Mouse (Mus musculus) stomach, embryonic 14.5 days (tissue): ENCODE measurements around the gene Ttc26. TPM values are rescaled to one million over a fixed set of nuclear protein-coding genes. Genes with fewer than 3 reads are reported as not detected.
A peak's percentile ranks its signal among the peaks of the same experiment; 100 is the strongest.

Experiments
- ATAC-seq: fragments of 200-750 bp; cut with Nextera tagmentation; 2 replicates; pipeline ENCODE4 v1.8.0; 2017; ENCODE audit warnings: low read depth, moderate TSS enrichment; ENCODE audit not compliant: insufficient number of reproducible peaks, insufficient read depth, low FRiP score
- H3K27ac ChIP-seq: fragments of 300-500 bp; sonication (generic); 2 replicates; pipeline ENCODE4 v1.5.1; 2014; ENCODE audit warnings: mild to moderate bottlenecking, low read length, moderate library complexity, mixed read lengths
- H3K27me3 ChIP-seq: fragments of 300-500 bp; sonication (generic); 2 replicates; pipeline ENCODE4 v1.6.1; 2014; ENCODE audit warnings: low read length, control low read depth, mixed read lengths; ENCODE audit not compliant: control insufficient read depth, insufficient read depth
- H3K36me3 ChIP-seq: fragments of 300-500 bp; sonication (generic); 2 replicates; pipeline ENCODE4 v1.6.1; 2014; ENCODE audit warnings: mild to moderate bottlenecking, control low read depth, low read length, moderate library complexity, mixed read lengths; ENCODE audit not compliant: control insufficient read depth, insufficient read depth
- H3K4me1 ChIP-seq: fragments of 300-500 bp; sonication (generic); 2 replicates; pipeline ENCODE4 v1.6.1; 2014; ENCODE audit warnings: low read length, control low read depth, mixed read lengths; ENCODE audit not compliant: control insufficient read depth, insufficient read depth
- H3K4me2 ChIP-seq: fragments of 300-500 bp; sonication (generic); replicated peaks from 2 replicates; pipeline ENCODE4 v1.6.1; 2014; ENCODE audit warnings: low read depth, low read length, control low read depth
- H3K4me3 ChIP-seq: fragments of 300-500 bp; sonication (generic); 2 replicates; pipeline ENCODE4 v1.5.1; 2014; ENCODE audit warnings: low read depth, low read length, control low read depth
- H3K9ac ChIP-seq: fragments of 300-500 bp; sonication (generic); replicated peaks from 2 replicates; pipeline ENCODE4 v1.6.1; 2014; ENCODE audit warnings: low read depth, mild to moderate bottlenecking, control low read depth, low read length, moderate library complexity, mixed read lengths
- H3K9me3 ChIP-seq: fragments of 300-500 bp; sonication (generic); 2 replicates; pipeline ENCODE4 v1.6.1; 2016; ENCODE audit warnings: low read depth, low read length, control low read depth; ENCODE audit not compliant: control insufficient read depth
- WGBS: fragments of 180-500 bp; shearing (Covaris S2); extraction: QIAGEN DNeasy Blood & Tissue Kit; methylation state at CpG from one replicate; pipeline ENCODE4 v1.1.7; 2014; 5-methylcytosine and 5-hydroxymethylcytosine counted together
- polyA plus RNA-seq: library from polyadenylated mRNA; unstranded; fragments of >200 nt; fragmentation: Nextera tagmentation; extraction: Ambion mirVana; gene quantifications from 2 replicates; pipeline ENCODE4 v1.2.1, GENCODE M21; 2014

Gene Ttc26
- polyA plus RNA-seq, 1 experiment from 2014 or later: 6.9 TPM

DNA sequence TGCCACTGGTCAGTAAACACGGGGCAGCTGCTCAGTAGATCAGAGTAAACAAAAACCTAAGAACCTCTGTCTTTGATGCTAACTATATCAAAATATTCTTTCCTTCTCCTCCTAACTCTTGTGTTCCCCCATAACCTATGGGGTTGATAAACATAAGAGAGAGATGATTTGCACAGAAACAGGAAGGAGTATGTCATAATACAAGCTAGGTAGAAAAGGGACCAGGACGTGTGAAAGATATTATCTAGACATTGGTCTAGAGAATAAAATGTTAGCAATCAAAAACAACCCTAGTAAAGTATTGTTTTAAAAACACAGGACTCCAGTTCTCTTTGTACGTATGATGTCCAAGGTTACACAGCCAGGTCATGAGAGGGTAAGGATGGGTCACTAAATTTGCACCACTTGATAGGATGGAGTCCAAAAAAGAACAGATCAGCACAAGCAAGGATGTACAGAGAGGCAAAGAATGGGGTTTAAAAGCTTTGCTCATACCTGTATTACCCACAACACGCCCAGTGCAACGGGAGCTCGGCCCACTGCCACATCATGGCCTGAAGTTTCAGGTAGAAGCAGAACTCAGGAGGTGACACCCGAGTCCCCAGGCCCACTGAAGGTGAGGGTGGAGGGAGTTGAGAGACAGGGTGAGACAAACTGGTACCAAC lies 37.1 kb upstream of the Ttc26 start:
- no peak overlapping the region for H3K9ac ChIP-seq
- no peak overlapping the region for H3K27ac ChIP-seq
- no peak overlapping the region for H3K4me2 ChIP-seq
- no peak for ATAC-seq
- no peaks in the 10 kb centered on the region for H3K4me1 ChIP-seq
- no peaks in the 10 kb centered on the region for H3K9me3 ChIP-seq
- no peaks in the 10 kb centered on the region for H3K36me3 ChIP-seq
- H3K4me3 ChIP-seq: no peak overlapping the region
- 80% methylated on average over 7 of the region's 7 CpGs for WGBS
- H3K27me3 ChIP-seq: no peaks in the 10 kb centered on the region

DNA sequence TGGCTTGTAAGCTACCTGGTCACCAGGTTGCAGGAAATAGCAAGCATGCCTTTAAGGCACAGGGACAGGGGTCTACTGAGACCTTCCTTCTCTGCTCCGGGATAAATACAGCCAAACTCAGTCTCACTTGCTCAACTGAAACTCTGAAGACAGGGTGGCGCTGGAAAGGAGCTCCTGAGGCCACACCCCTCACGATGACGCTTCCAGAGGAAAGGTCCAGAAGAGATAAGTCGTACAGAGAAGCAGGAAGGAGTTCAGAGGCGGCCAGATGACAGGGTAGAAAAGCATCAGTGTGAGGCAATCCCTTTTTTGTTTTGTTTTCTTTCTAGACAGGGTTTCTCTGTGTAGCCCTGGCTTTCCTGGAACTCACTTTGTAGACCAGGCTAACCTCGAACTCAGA lies 35.5 kb upstream of the Ttc26 start:
- Histone ChIP-seq H3K4me3 (no peak overlapping the region), H3K9ac (no peak overlapping the region), H3K36me3 (no peaks in the 10 kb centered on the region), H3K4me1 (no peaks in the 10 kb centered on the region), H3K9me3 (no peaks in the 10 kb centered on the region), H3K27me3 (no peaks in the 10 kb centered on the region; the same call in 1 of the 2 replicates), H3K27ac (no peak overlapping the region), H3K4me2 (no peak overlapping the region)
- ATAC-seq: peak; percentile 71; the same call in 1 of the 2 replicates
- WGBS: 46% methylated on average over 7 of the region's 7 CpGs

DNA sequence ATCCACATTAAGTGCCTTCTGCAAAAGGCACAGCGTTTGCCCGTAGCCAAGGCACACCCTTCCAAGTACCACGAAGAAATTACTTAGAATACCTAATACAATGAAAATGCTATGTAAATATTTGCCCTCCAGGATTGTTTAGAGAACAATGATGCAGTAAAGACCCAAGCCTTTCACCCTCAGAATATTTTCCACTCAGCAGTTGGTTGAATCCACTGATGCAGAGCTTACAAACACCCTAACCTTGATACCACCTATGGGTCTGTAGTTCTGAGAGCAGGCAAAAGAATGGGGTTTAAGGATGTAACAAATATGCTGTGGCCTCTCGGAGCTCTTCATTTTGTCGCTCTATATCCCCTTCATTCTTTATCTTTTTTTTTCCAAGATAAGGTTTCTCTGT lies 33.4 kb upstream of the Ttc26 start:
- Histone ChIP-seq H3K4me2 (no peak overlapping the region), H3K36me3 (no peaks in the 10 kb centered on the region), H3K9me3 (no peaks in the 10 kb centered on the region), H3K27ac (no peak overlapping the region), H3K9ac (no peak overlapping the region), H3K27me3 (peaks cover 5% of the 10 kb centered on the region), H3K4me3 (no peak overlapping the region), H3K4me1 (no peaks in the 10 kb centered on the region)
- 74% methylated on average over 5 of the region's 5 CpGs for WGBS
- no peak for ATAC-seq

DNA sequence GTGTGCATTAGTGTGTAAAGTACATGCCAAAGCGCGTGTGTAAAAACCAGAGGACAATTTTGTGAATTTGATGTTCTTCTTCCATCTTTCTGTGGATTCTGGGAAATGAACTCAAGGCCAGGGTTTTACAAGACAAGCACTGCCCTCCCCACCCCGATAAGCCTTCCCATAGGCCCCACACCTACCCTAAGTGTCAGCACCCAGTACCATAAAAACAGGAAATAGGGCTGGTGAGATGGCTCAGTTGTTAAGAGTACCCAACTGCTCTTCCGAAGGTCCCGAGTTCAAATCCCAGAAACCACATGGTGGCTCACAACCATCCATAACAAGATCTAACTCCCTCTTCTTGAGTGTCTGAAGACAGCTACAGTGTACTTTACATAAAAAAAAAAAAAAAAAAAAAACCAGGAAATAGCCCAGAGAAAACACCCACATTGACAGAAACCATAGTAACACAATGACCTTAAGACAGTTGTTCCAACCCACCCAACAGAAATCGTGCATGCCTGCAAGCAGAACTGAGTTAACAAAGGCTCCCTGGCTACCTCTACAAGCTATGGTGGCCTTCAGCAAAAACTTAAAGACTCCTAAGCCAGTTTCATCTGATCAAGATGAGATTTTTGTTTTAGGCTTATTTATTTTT lies 32.3 kb upstream of the Ttc26 start:
- Histone ChIP-seq H3K4me1 (no peaks in the 10 kb centered on the region), H3K36me3 (no peaks in the 10 kb centered on the region), H3K27ac (no peak overlapping the region), H3K27me3 (peaks cover 7% of the 10 kb centered on the region), H3K4me3 (no peak overlapping the region), H3K9ac (no peak overlapping the region), H3K9me3 (no peaks in the 10 kb centered on the region), H3K4me2 (no peak overlapping the region)
- ATAC-seq: no peak
- 87% methylated on average over 6 of the region's 6 CpGs for WGBS

DNA sequence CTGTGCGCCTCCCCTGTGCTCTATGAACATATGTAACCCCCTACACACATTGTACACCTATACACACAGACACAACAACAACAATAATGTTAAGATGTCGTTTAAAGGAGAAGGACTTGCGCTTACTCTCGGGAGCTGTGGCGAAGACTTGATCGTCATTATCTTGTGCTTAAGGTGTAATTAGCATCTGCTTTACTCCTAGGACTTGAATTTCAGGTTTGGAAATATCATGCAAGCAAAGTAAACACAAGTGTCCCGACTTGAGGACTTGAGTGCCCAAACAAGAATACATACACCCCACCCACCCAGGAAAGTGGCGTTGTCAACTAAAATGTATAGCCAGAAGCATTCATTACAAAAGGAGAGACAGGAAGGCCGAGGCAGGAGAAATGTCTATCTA lies 31.5 kb upstream of the Ttc26 start:
- H3K27ac ChIP-seq: no peak overlapping the region
- WGBS: 63% methylated on average over 9 of the region's 9 CpGs
- no peak for ATAC-seq

DNA sequence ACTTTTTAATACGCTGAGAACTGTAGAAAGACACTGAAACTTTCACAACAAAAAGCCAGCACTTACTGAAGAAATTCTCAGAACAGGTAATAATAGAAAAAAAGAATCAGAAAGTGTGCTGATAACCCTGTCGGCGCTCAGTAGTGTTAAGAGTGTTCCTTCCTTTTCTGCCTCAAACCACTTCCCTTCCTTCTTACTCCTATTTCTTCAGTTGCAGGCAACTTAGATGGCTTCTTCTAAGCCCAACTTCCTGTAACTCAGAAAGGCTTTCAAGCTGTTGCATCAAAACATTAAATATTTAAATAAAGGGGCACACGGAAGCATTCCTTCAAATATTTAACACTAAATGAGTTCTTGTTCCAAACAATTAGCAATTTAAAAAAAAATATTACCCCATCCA lies 29.3 kb upstream of the Ttc26 start:
- Histone ChIP-seq H3K9me3 (no peaks in the 10 kb centered on the region), H3K4me3 (no peak overlapping the region), H3K4me1 (no peaks in the 10 kb centered on the region; the same call in 1 of the 2 replicates), H3K36me3 (no peaks in the 10 kb centered on the region), H3K27ac (no peak overlapping the region), H3K27me3 (peaks cover 7% of the 10 kb centered on the region), H3K4me2 (no peak overlapping the region), H3K9ac (no peak overlapping the region)
- ATAC-seq: no peak
- WGBS: 55% methylated on average over 4 of the region's 4 CpGs

More for the DNA sequence above, 31.5 kb upstream of the Ttc26 start:
- H3K4me1 ChIP-seq: no peaks in the 10 kb centered on the region; the same call in 1 of the 2 replicates
- H3K9me3 ChIP-seq: no peaks in the 10 kb centered on the region
- H3K27me3 ChIP-seq: peaks cover 7% of the 10 kb centered on the region
- H3K4me2 ChIP-seq: no peak overlapping the region
- no peak overlapping the region for H3K9ac ChIP-seq
- no peaks in the 10 kb centered on the region for H3K36me3 ChIP-seq
- no peak overlapping the region for H3K4me3 ChIP-seq

DNA sequence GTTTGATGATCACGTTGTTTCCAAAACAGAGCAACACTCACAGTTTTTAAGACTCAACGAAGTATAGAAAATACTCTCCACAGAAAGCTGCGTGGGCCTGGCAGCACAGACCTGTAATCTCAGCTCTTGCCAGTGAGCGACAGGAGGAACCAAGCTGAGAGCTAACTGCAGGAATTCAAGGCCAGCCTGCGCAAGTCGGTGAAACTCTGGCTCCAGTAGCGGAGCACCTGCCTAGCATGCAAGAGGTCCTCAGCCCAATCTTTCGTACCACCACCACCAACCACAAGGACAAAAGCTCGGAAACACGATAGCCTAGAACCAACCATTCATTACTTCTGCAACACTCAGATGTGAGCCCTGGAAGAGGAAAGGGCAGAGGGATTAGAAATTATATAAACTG lies 28.8 kb upstream of the Ttc26 start:
- no peak overlapping the region for H3K9ac ChIP-seq
- no peak for ATAC-seq
- H3K4me2 ChIP-seq: no peak overlapping the region
- H3K4me1 ChIP-seq: no peaks in the 10 kb centered on the region; the same call in 1 of the 2 replicates
- no peak overlapping the region for H3K4me3 ChIP-seq
- H3K27me3 ChIP-seq: peaks cover 7% of the 10 kb centered on the region
- no peaks in the 10 kb centered on the region for H3K36me3 ChIP-seq
- H3K9me3 ChIP-seq: no peaks in the 10 kb centered on the region
- WGBS: 16% methylated on average over 10 of the region's 10 CpGs
- H3K27ac ChIP-seq: no peak overlapping the region

DNA sequence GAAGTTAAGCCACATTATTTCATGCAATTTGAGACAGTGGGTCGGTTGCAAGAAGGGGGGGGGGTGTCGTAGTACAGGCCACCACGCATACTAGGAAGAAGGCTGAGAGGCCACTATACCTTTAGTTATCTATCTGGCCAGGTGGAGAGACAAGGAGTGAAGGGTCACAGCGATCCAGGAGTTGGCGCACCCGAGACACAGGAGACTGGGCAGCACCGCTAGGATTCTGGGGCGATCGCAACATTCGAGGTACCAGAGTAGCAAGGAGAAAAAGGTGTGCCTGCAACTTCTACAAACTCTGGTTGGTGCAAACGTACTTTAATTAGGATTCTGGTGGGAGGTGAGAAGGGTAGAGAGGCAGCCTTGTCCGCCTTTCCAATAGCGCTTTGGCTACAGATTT lies 28.1 kb upstream of the Ttc26 start:
- no peaks in the 10 kb centered on the region; the same call in 1 of the 2 replicates for H3K4me1 ChIP-seq
- no peak overlapping the region for H3K27ac ChIP-seq
- peaks cover 7% of the 10 kb centered on the region for H3K27me3 ChIP-seq
- peak overlapping the region; percentile 55; the same call in 1 of the 2 replicates for H3K4me2 ChIP-seq
- H3K9me3 ChIP-seq: no peaks in the 10 kb centered on the region
- no peaks in the 10 kb centered on the region for H3K36me3 ChIP-seq
- H3K4me3 ChIP-seq: peak overlapping the region; percentile 70
- WGBS: 12% methylated on average over 13 of the region's 13 CpGs
- no peak overlapping the region for H3K9ac ChIP-seq
- ATAC-seq: no peak
